ENCODE assay signal across 8 mouse cellular contexts in genomic region chr11:69880506-69880852, GRCm38 (mm10). TPM values are rescaled to one million over a fixed set of nuclear protein-coding genes. Genes with fewer than 3 reads are reported as not detected.
A peak's percentile ranks its signal among the peaks of the same experiment; 100 is the strongest.
DNase-seq lines count a peak whose midpoint lies in the region; ATAC-seq and TF ChIP-seq lines count a peak whose summit lies in the region.

No protein-coding gene starts in this region.

- 0 out of 2 replicates have a peak, but pooled peaks have one; percentile 10 for TF ChIP-seq CTCF in bone marrow macrophage, adult 2 months (IDR thresholded peaks at IDR 0.05; ENCODE audit: low read depth, low read length)

- DNase-seq in neural tube, embryonic 11.5 days (ENCODE audit: low spot score): peak; percentile 79
- no peak for DNase-seq in neural tube, embryonic 10.5 days (ENCODE audit: extremely low spot score, low spot score)
- DNase-seq in thymus, postnatal 14 days: peak; percentile 69

- peaks cover 13% of the 10 kb centered on the region for H3K4me1 ChIP-seq in neural tube, embryonic 11.5 days (ENCODE audit: control insufficient read depth, insufficient read depth, low read length)
- H3K4me1 ChIP-seq in bone marrow macrophage, adult 2 months (ENCODE audit: control insufficient read depth, insufficient read depth, low read length): peaks cover 11% of the 10 kb centered on the region
- H3K4me1 ChIP-seq in erythroblast, embryonic 14.5 days (ENCODE audit: control insufficient read depth): peaks cover 91% of the 10 kb centered on the region
- peaks cover 90% of the 10 kb centered on the region for H3K4me1 ChIP-seq in liver, embryonic 12.5 days

- H3K9ac ChIP-seq in neural tube, embryonic 11.5 days (ENCODE audit: low read length): peak overlapping the region; percentile 63
- H3K9ac ChIP-seq in liver, embryonic 12.5 days: peak overlapping the region; percentile 73

- peak overlapping the region; percentile 66 for H3ac ChIP-seq in myocyte (ENCODE audit: control insufficient read depth, insufficient read length)

- WGBS in neural tube, embryonic 11.5 days: under 1% methylated on average over 18 of the region's 18 CpGs
- WGBS in liver, embryonic 12.5 days (ENCODE audit: insufficient replicate concordance): 1% methylated on average over 18 of the region's 18 CpGs

- peak overlapping the region; percentile 50 for H3K4me3 ChIP-seq in neural tube, embryonic 11.5 days (ENCODE audit: low read depth, low read length)
- H3K4me3 ChIP-seq in bone marrow macrophage, adult 2 months (ENCODE audit: insufficient read depth, low read length): peak overlapping the region; percentile 62
- peak overlapping the region; percentile 66 for H3K4me3 ChIP-seq in erythroblast, embryonic 14.5 days (replicated peaks)
- H3K4me3 ChIP-seq in liver, embryonic 12.5 days: peak overlapping the region; percentile 65
- peak overlapping the region; percentile 94 for H3K4me3 ChIP-seq in myocyte

- no peak for TF ChIP-seq POLR2A in bone marrow macrophage, adult 2 months (IDR thresholded peaks at IDR 0.05; ENCODE audit: borderline replicate concordance, low read depth, low read length)
- no peak for TF ChIP-seq POLR2A in myocyte (IDR thresholded peaks at IDR 0.05; ENCODE audit: insufficient read length, low read depth)

- H3K79me2 ChIP-seq in myocyte (ENCODE audit: control insufficient read depth, insufficient read depth): peaks cover 28% of the 10 kb centered on the region

- H3K36me3 ChIP-seq in neural tube, embryonic 11.5 days (ENCODE audit: control insufficient read depth, insufficient read depth, low read length): no peaks in the 10 kb centered on the region
- no peaks in the 10 kb centered on the region for H3K36me3 ChIP-seq in erythroblast, embryonic 14.5 days (ENCODE audit: control insufficient read depth)
- no peaks in the 10 kb centered on the region for H3K36me3 ChIP-seq in liver, embryonic 12.5 days
- no peaks in the 10 kb centered on the region for H3K36me3 ChIP-seq in myocyte (ENCODE audit: control insufficient read depth, insufficient read depth)

- peak overlapping the region; percentile 79 for H3K4me2 ChIP-seq in neural tube, embryonic 11.5 days (ENCODE audit: low read depth)
- H3K4me2 ChIP-seq in liver, embryonic 12.5 days: peak overlapping the region; percentile 96
- H3K4me2 ChIP-seq in myocyte (ENCODE audit: low read depth): peak overlapping the region; percentile 91

- ATAC-seq in neural tube, embryonic 11.5 days (ENCODE audit: insufficient read depth, low FRiP score, low TSS enrichment): peak; percentile 23
- peak; percentile 33 for ATAC-seq in inflammation-experienced regulatory T-cells, adult 6 months
- ATAC-seq in liver, embryonic 12.5 days: peak; percentile 53

- H3K27me3 ChIP-seq in neural tube, embryonic 11.5 days (ENCODE audit: control insufficient read depth, insufficient read depth, low read length): no peaks in the 10 kb centered on the region
- H3K27me3 ChIP-seq in erythroblast, embryonic 14.5 days (ENCODE audit: control insufficient read depth): peaks cover 13% of the 10 kb centered on the region
- H3K27me3 ChIP-seq in liver, embryonic 12.5 days (replicated peaks): no peaks in the 10 kb centered on the region
- H3K27me3 ChIP-seq in myocyte (ENCODE audit: control insufficient read depth, insufficient read depth, insufficient read length): no peaks in the 10 kb centered on the region

- no peaks in the 10 kb centered on the region for H3K9me3 ChIP-seq in neural tube, embryonic 11.5 days (ENCODE audit: control insufficient read depth, low read length)
- H3K9me3 ChIP-seq in erythroblast, embryonic 14.5 days (ENCODE audit: control insufficient read depth, low read length): no peaks in the 10 kb centered on the region
- H3K9me3 ChIP-seq in liver, embryonic 12.5 days (replicated peaks): no peaks in the 10 kb centered on the region

- H3K27ac ChIP-seq in neural tube, embryonic 11.5 days (ENCODE audit: low read depth, low read length): peak overlapping the region; percentile 34; the same call in 1 of the 2 replicates
- peak overlapping the region; percentile 26 for H3K27ac ChIP-seq in bone marrow macrophage, adult 2 months (ENCODE audit: insufficient read depth, low read depth, low read length)
- H3K27ac ChIP-seq in liver, embryonic 12.5 days: peak overlapping the region; percentile 87

TF ChIP-seq in myocyte, 11 proteins besides CTCF, POLR2A, EP300 and RAD21:
- TF ChIP-seq POLR2AphosphoS2 (IDR thresholded peaks at IDR 0.05; ENCODE audit: insufficient read length, low read depth) (no peak), MYOD1 (IDR thresholded peaks at IDR 0.05; ENCODE audit: control insufficient read depth in 1 of 3, insufficient read length in 2 of 3, low read depth in 2 of 3) (no peak), TCF3 (IDR thresholded peaks at IDR 0.05; ENCODE audit: insufficient read length, low read depth) (no peak), MYOG (IDR thresholded peaks at IDR 0.05; ENCODE audit: control insufficient read depth in 1 of 3, insufficient read depth in 1 of 3, insufficient read length in 2 of 3, low read depth in 2 of 3) (no peak), USF1 (IDR thresholded peaks at IDR 0.05; ENCODE audit: low read depth) (no peak), CEBPB (IDR thresholded peaks at IDR 0.05; ENCODE audit: insufficient read depth, poor library complexity, severe bottlenecking) (no peak), E2F4 (IDR thresholded peaks at IDR 0.05; ENCODE audit: insufficient read depth) (no peak), SRF (IDR thresholded peaks at IDR 0.05; ENCODE audit: control insufficient read depth, insufficient read length, low read depth) (no peak), MAX (IDR thresholded peaks at IDR 0.05; ENCODE audit: low read depth) (no peak), TCF12 (IDR thresholded peaks at IDR 0.05; ENCODE audit: insufficient read depth, poor library complexity, severe bottlenecking) (no peak), REST (IDR thresholded peaks at IDR 0.05; ENCODE audit: insufficient read depth, insufficient read length) (no peak)

RNA-seq across cellular contexts. Expression of gene Kctd11, which starts 0.7 kb away (rescaled TPM):
- 3.1 and 3.6 TPM in 2 replicates for polyA plus RNA-seq in neural tube, embryonic 11.5 days (2014; fragmentation: Nextera tagmentation; extraction: Ambion mirVana)
- 6.3 and 7.1 TPM in 2 replicates for polyA plus RNA-seq in bone marrow macrophage, adult 2 months (2012; ENCODE audit: insufficient read depth, insufficient read length, missing spikeins)
- 0.02 and 0.08 TPM in 2 replicates for polyA plus RNA-seq in erythroblast, embryonic 14.5 days (2012)
- 1 to 10 TPM in 1 of 3 experiments, under 1 TPM in 2; 0.58 to 1.5 (median 0.59) TPM for polyA plus RNA-seq in inflammation-experienced regulatory T-cells, adult 6 months (2017; shearing (Covaris generic))
- 1.3 TPM in 2 replicates for polyA plus RNA-seq in liver, embryonic 12.5 days (2016; fragmentation: Nextera tagmentation; extraction: Ambion mirVana)
- 24.5 TPM for polyA plus RNA-seq in myocyte (2012; fragmentation: generic; extraction: Trizol)

RNA-seq across cellular contexts. Expression of gene Tmem95, which starts 2.7 kb away (rescaled TPM):
- not detected in 2 replicates for polyA plus RNA-seq in neural tube, embryonic 11.5 days (2014; fragmentation: Nextera tagmentation; extraction: Ambion mirVana)
- polyA plus RNA-seq in bone marrow macrophage, adult 2 months (2012; ENCODE audit: insufficient read depth, insufficient read length, missing spikeins): not detected in 2 replicates
- polyA plus RNA-seq in erythroblast, embryonic 14.5 days (2012): not detected in 2 replicates
- not detected for polyA plus RNA-seq in inflammation-experienced regulatory T-cells, adult 6 months (2017; shearing (Covaris generic))
- polyA plus RNA-seq in liver, embryonic 12.5 days (2016; fragmentation: Nextera tagmentation; extraction: Ambion mirVana): not detected in 2 replicates
- polyA plus RNA-seq in myocyte (2012; fragmentation: generic; extraction: Trizol): not detected

RNA-seq across cellular contexts. Expression of gene Acap1, which starts 14.9 kb away (rescaled TPM):
- polyA plus RNA-seq in neural tube, embryonic 11.5 days (2014; fragmentation: Nextera tagmentation; extraction: Ambion mirVana): 0.53 and 1.1 TPM in 2 replicates
- 0.66 TPM in 1 of 2 replicates, not detected in the other for polyA plus RNA-seq in bone marrow macrophage, adult 2 months (2012; ENCODE audit: insufficient read depth, insufficient read length, missing spikeins)
- 0.23 and 0.37 TPM in 2 replicates for polyA plus RNA-seq in erythroblast, embryonic 14.5 days (2012)
- polyA plus RNA-seq in inflammation-experienced regulatory T-cells, adult 6 months (2017; shearing (Covaris generic)): 100 to 1,000 TPM; 229 to 289 (median 266) TPM
- 7.6 and 8.1 TPM in 2 replicates for polyA plus RNA-seq in liver, embryonic 12.5 days (2016; fragmentation: Nextera tagmentation; extraction: Ambion mirVana)
- 1.4 TPM for polyA plus RNA-seq in myocyte (2012; fragmentation: generic; extraction: Trizol)

RNA-seq across cellular contexts. Expression of gene 2810408A11Rik, which starts 20.3 kb away (rescaled TPM):
- polyA plus RNA-seq in neural tube, embryonic 11.5 days (2014; fragmentation: Nextera tagmentation; extraction: Ambion mirVana): 14.4 and 15.1 TPM in 2 replicates
- polyA plus RNA-seq in bone marrow macrophage, adult 2 months (2012; ENCODE audit: insufficient read depth, insufficient read length, missing spikeins): 1.4 TPM in 1 of 2 replicates, not detected in the other
- polyA plus RNA-seq in erythroblast, embryonic 14.5 days (2012): 0.14 and 0.18 TPM in 2 replicates
- polyA plus RNA-seq in inflammation-experienced regulatory T-cells, adult 6 months (2017; shearing (Covaris generic)): under 1 TPM; 0.39 to 0.98 (median 0.63) TPM
- polyA plus RNA-seq in liver, embryonic 12.5 days (2016; fragmentation: Nextera tagmentation; extraction: Ambion mirVana): 2.3 TPM in 2 replicates
- polyA plus RNA-seq in myocyte (2012; fragmentation: generic; extraction: Trizol): 3.0 TPM

RNA-seq across cellular contexts. Expression of gene Neurl4, which starts 20.4 kb away (rescaled TPM):
- 14.2 and 18.0 TPM in 2 replicates for polyA plus RNA-seq in neural tube, embryonic 11.5 days (2014; fragmentation: Nextera tagmentation; extraction: Ambion mirVana)
- polyA plus RNA-seq in bone marrow macrophage, adult 2 months (2012; ENCODE audit: insufficient read depth, insufficient read length, missing spikeins): 15.8 and 16.9 TPM in 2 replicates
- polyA plus RNA-seq in erythroblast, embryonic 14.5 days (2012): 5.0 and 5.1 TPM in 2 replicates
- 1 to 10 TPM; 5.2 to 9.6 (median 9.0) TPM for polyA plus RNA-seq in inflammation-experienced regulatory T-cells, adult 6 months (2017; shearing (Covaris generic))
- polyA plus RNA-seq in liver, embryonic 12.5 days (2016; fragmentation: Nextera tagmentation; extraction: Ambion mirVana): 4.5 and 5.7 TPM in 2 replicates
- polyA plus RNA-seq in myocyte (2012; fragmentation: generic; extraction: Trizol): 42.2 TPM

Comparison
In these comparisons a context has a peak if more than half of its experiments do, and no peak if none do; other contexts are left out.
1. H3K27ac ChIP-seq: peak in every context shown above with its lines; median percentile 87 in liver, embryonic 12.5 days; 34 in neural tube, embryonic 11.5 days; 26 in bone marrow macrophage, adult 2 months.
2. RNA of gene Acap1, which starts 14.9 kb away (polyA plus RNA-seq): 229 to 289 TPM in inflammation-experienced regulatory T-cells, adult 6 months; 7.6 to 8.1 TPM in liver, embryonic 12.5 days, 1.4 TPM in myocyte (single experiment), 0.66 TPM in bone marrow macrophage, adult 2 months, 0.53 to 1.1 TPM in neural tube, embryonic 11.5 days and 0.23 to 0.37 TPM in erythroblast, embryonic 14.5 days; every median in the first group is over 10 times any median in the second.
3. Peak in every context shown above with its lines, with median percentiles within 50 percentile points of each other: ATAC-seq, H3K4me2 ChIP-seq and H3K4me3 ChIP-seq.